7 mouse cellular contexts compared by ENCODE assay signal in genomic region chr2:127667843-127668506, GRCm38 (mm10). TPM values are rescaled to one million over a fixed set of nuclear protein-coding genes. Genes with fewer than 3 reads are reported as not detected.
A peak's percentile ranks its signal among the peaks of the same experiment; 100 is the strongest.
DNase-seq lines count a peak whose midpoint lies in the region; ATAC-seq and TF ChIP-seq lines count a peak whose summit lies in the region.

No protein-coding gene starts in this region.

- no peak overlapping the region for H3K9ac ChIP-seq in ES-E14 (ENCODE audit: insufficient read depth, low read depth, low read length, poor library complexity, severe bottlenecking)
- no peak overlapping the region for H3K9ac ChIP-seq in neural tube, embryonic 15.5 days (replicated peaks)

- no peaks in the 10 kb centered on the region for H3K9me3 ChIP-seq in ES-E14 (ENCODE audit: control insufficient read depth, insufficient read depth, low read depth, low read length)
- H3K9me3 ChIP-seq in neural tube, embryonic 15.5 days (replicated peaks): no peaks in the 10 kb centered on the region

- no peaks in the 10 kb centered on the region for H3K4me1 ChIP-seq in ES-E14 (ENCODE audit: control insufficient read depth in 2 of 2, insufficient read depth in 2 of 2, low read length in 2 of 2, poor library complexity in 1 of 2)
- H3K4me1 ChIP-seq in neural tube, embryonic 15.5 days: no peaks in the 10 kb centered on the region

- no peak overlapping the region for H3K27ac ChIP-seq in ES-E14 (ENCODE audit: insufficient read depth, low read depth, low read length, poor library complexity, severe bottlenecking)
- H3K27ac ChIP-seq in neural tube, embryonic 15.5 days (replicated peaks): no peak overlapping the region

- ATAC-seq in neural tube, embryonic 15.5 days (ENCODE audit: low FRiP score): no peak
- ATAC-seq in megakaryocyte-erythroid progenitor cell, adult 5-6 weeks (replicated peaks; ENCODE audit: low FRiP score, low TSS enrichment, poor library complexity, severe bottlenecking): no peak

- DNase-seq in layer of hippocampus, adult 11-12 months (ENCODE audit: low spot score): peak; percentile 43
- no peak for DNase-seq in layer of hippocampus, adult 8-10 months (ENCODE audit: low spot score in 2 of 2)
- DNase-seq in CD4-positive helper T cell, adult 2 months (ENCODE audit: low read depth, low spot score): peak; percentile 35
- DNase-seq in ES-E14 (ENCODE audit: low read depth, low spot score): no peak
- peak; percentile 20 for DNase-seq in embryo, embryonic 9.5 days (ENCODE audit: extremely low spot score)

- WGBS in neural tube, embryonic 15.5 days: 25% methylated on average over 2 of the region's 2 CpGs

- H3K4me3 ChIP-seq in ES-E14 (ENCODE audit: insufficient read depth in 1 of 2, low read depth in 1 of 2, low read length in 2 of 2, poor library complexity in 1 of 2, severe bottlenecking in 1 of 2): no peak overlapping the region
- no peak overlapping the region for H3K4me3 ChIP-seq in neural tube, embryonic 15.5 days (replicated peaks)

- no peaks in the 10 kb centered on the region for H3K27me3 ChIP-seq in neural tube, embryonic 15.5 days (replicated peaks)

- H3K4me2 ChIP-seq in neural tube, embryonic 15.5 days: no peak overlapping the region

- in situ Hi-C loops in ES-E14 (cut with MboI; ENCODE audit: low sequenced_read_pairs in 2 of 2, unreplicated experiment in 2 of 2): no loop called here

- no peaks in the 10 kb centered on the region for H3K36me3 ChIP-seq in ES-E14 (ENCODE audit: control insufficient read depth, insufficient read depth, low read length, poor library complexity, severe bottlenecking)
- no peaks in the 10 kb centered on the region for H3K36me3 ChIP-seq in neural tube, embryonic 15.5 days

TF ChIP-seq in ES-E14, 5 proteins besides CTCF, POLR2A, EP300 and RAD21:
- no peak for TF ChIP-seq MAFK (IDR thresholded peaks at IDR 0.05; ENCODE audit: insufficient read depth, low read depth, low read length)
- TF ChIP-seq CHD2 (IDR thresholded peaks at IDR 0.05; ENCODE audit: low read depth, low read length): no peak
- TF ChIP-seq ZC3H11A (IDR thresholded peaks at IDR 0.05; ENCODE audit: borderline replicate concordance, low read depth, low read length): 0 out of 2 replicates have a peak, but pooled peaks have one; percentile 35
- TF ChIP-seq ZNF384 (IDR thresholded peaks at IDR 0.05; ENCODE audit: low read depth, low read length): no peak

RNA-seq across cellular contexts. Expression of gene Mal, which starts 11.5 kb away (rescaled TPM):
- total RNA-seq in layer of hippocampus, adult 8-10 months (2022): 100 to 1,000 TPM in 1 of 4 experiments, 10 to 100 TPM in 3; 85.6 to 103 (median 87.1) TPM
- total RNA-seq in ES-E14 (2012; rRNA removed): 0.48 and 0.67 TPM in 2 replicates
- polyA plus RNA-seq in neural tube, embryonic 15.5 days (2015; fragmentation: Nextera tagmentation; extraction: Ambion mirVana): 7.0 and 8.0 TPM in 2 replicates
- not detected in 2 replicates for total RNA-seq in megakaryocyte-erythroid progenitor cell, adult 5-6 weeks (2014; fragmentation: Nextera tagmentation)
- total RNA-seq in megakaryocyte-erythroid progenitor cell, adult 5-6 weeks (2017): not detected in 2 replicates

Comparison
In these comparisons a context has a peak if more than half of its experiments do, and no peak if none do; other contexts are left out.
1. DNase-seq: peak in layer of hippocampus, adult 11-12 months (single experiment), CD4-positive helper T cell, adult 2 months (single experiment) and embryo, embryonic 9.5 days (single experiment); none in layer of hippocampus, adult 8-10 months (0 of 2) and ES-E14 (single experiment).
2. RNA of gene Mal, which starts 11.5 kb away (total RNA-seq): 85.6 to 103 TPM in layer of hippocampus, adult 8-10 months; 0.48 to 0.67 TPM in ES-E14 and not detected in megakaryocyte-erythroid progenitor cell, adult 5-6 weeks; every median in the first group is over 10 times any median in the second.